16 mouse cellular contexts compared by ENCODE assay signal in the genomic region with DNA sequence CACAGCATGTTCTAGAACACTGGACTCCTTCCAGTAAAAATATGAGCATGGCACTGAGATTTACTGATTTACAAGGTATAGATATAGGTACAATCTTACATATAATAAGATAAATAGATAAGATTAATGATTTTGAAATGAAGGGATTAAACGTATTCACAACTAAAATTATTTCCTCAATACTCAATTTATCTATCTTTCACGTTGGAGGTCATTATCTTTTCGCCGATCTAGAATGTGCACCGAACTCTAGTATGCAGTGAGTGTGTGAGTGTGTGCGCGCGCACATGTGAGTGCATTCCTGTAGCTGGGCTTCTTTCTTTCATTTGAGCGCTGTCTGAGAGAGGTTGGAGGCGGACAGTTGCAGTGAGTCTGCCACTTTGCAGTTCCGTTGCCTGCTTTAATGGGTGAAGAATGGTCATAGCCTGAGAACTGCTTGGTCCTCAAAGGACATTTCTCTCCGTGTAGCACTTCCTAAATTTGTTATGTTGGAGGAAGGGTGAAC. TPM values are rescaled to one million over a fixed set of nuclear protein-coding genes. Genes with fewer than 3 reads are reported as not detected.
DNase-seq lines count a peak whose midpoint lies in the region; ATAC-seq lines count a peak whose summit lies in the region.
"Had no signal": no experiment of that assay in that cellular context is flagged by ENCODE, and none has a peak within 500 bp of the region (broad histone marks: within the 10 kb centered on the region; RNA-seq: fewer than 3 reads in every experiment).

No protein-coding gene starts in this region.

- peak; percentile 59 for ATAC-seq in forebrain, embryonic 15.5 days (replicated peaks)
- no peak for ATAC-seq in forebrain, embryonic 12.5 days (ENCODE audit: low FRiP score)
- no peak for ATAC-seq in megakaryocyte, adult 5-6 weeks (ENCODE audit: poor library complexity, severe bottlenecking)
- ATAC-seq in monocyte, adult 5-6 weeks (replicated peaks; ENCODE audit: insufficient number of reproducible peaks, low FRiP score, low TSS enrichment, poor library complexity, severe bottlenecking), result no peak
- ATAC-seq: Patski had no signal

- no peak overlapping the region for H3K4me3 ChIP-seq in forebrain, embryonic 15.5 days
- no peak overlapping the region for H3K4me3 ChIP-seq in forebrain, embryonic 12.5 days (replicated peaks)
- peak overlapping the region; percentile 72 for H3K4me3 ChIP-seq in megakaryocyte, embryonic 14.5 days (replicated peaks)
- H3K4me3 ChIP-seq: heart, embryonic 12.5 days; hindbrain, embryonic 13.5 days; layer of hippocampus, adult 2 months; midbrain, embryonic 12.5 days had no signal

- H3K4me1 ChIP-seq in forebrain, embryonic 15.5 days, result peaks cover 15% of the 10 kb centered on the region; the same call in 1 of the 2 replicates
- H3K4me1 ChIP-seq in forebrain, embryonic 12.5 days, result peaks cover 5% of the 10 kb centered on the region
- peaks cover 89% of the 10 kb centered on the region for H3K4me1 ChIP-seq in megakaryocyte, embryonic 14.5 days
- H3K4me1 ChIP-seq: hindbrain, embryonic 13.5 days had no signal

- no peak overlapping the region for H3K4me2 ChIP-seq in forebrain, embryonic 15.5 days (replicated peaks)
- no peak overlapping the region for H3K4me2 ChIP-seq in forebrain, embryonic 12.5 days
- H3K4me2 ChIP-seq: heart, embryonic 12.5 days; hindbrain, embryonic 13.5 days; midbrain, embryonic 12.5 days had no signal

- DNase-seq in induced T-regulatory cell, adult 2 months (ENCODE audit: low read depth), result peak; percentile 44
- no peak for DNase-seq in urinary bladder, postnatal 4 days (ENCODE audit: low spot score in 2 of 2)
- no peak for DNase-seq in c-Kit-positive CD71-positive TER-119-positive erythroid progenitor cells, embryonic 14.5 days (ENCODE audit: low spot score)
- DNase-seq: adrenal gland, postnatal 25 days; retina, postnatal 1 day; right cerebral cortex, postnatal 4 days had no signal

- no peaks in the 10 kb centered on the region for H3K36me3 ChIP-seq in forebrain, embryonic 15.5 days
- H3K36me3 ChIP-seq in forebrain, embryonic 12.5 days (replicated peaks), result no peaks in the 10 kb centered on the region
- H3K36me3 ChIP-seq in megakaryocyte, embryonic 14.5 days (replicated peaks; ENCODE audit: low read length), result peaks cover 43% of the 10 kb centered on the region
- H3K36me3 ChIP-seq: heart, embryonic 12.5 days; hindbrain, embryonic 13.5 days; midbrain, embryonic 12.5 days had no signal

- no peaks in the 10 kb centered on the region for H3K9me3 ChIP-seq in forebrain, embryonic 15.5 days
- no peaks in the 10 kb centered on the region for H3K9me3 ChIP-seq in forebrain, embryonic 12.5 days
- H3K9me3 ChIP-seq in megakaryocyte, embryonic 14.5 days, result no peaks in the 10 kb centered on the region
- H3K9me3 ChIP-seq: heart, embryonic 12.5 days; hindbrain, embryonic 13.5 days; midbrain, embryonic 12.5 days had no signal

- 89% methylated on average over 12 of the region's 12 CpGs for WGBS in forebrain, embryonic 15.5 days
- 93% methylated on average over 12 of the region's 12 CpGs for WGBS in forebrain, embryonic 12.5 days

- peak overlapping the region; percentile 13 for H3K27ac ChIP-seq in forebrain, embryonic 15.5 days (replicated peaks)
- H3K27ac ChIP-seq in forebrain, embryonic 12.5 days, result no peak overlapping the region
- H3K27ac ChIP-seq: hindbrain, embryonic 13.5 days; layer of hippocampus, adult 2 months had no signal

- no peak overlapping the region for H3K9ac ChIP-seq in forebrain, embryonic 15.5 days (replicated peaks)
- H3K9ac ChIP-seq in forebrain, embryonic 12.5 days, result no peak overlapping the region
- H3K9ac ChIP-seq: heart, embryonic 12.5 days; hindbrain, embryonic 13.5 days; midbrain, embryonic 12.5 days had no signal

- no peaks in the 10 kb centered on the region for H3K27me3 ChIP-seq in forebrain, embryonic 15.5 days
- no peaks in the 10 kb centered on the region for H3K27me3 ChIP-seq in forebrain, embryonic 12.5 days
- no peaks in the 10 kb centered on the region for H3K27me3 ChIP-seq in megakaryocyte, embryonic 14.5 days (replicated peaks)
- H3K27me3 ChIP-seq: heart, embryonic 12.5 days; hindbrain, embryonic 13.5 days; midbrain, embryonic 12.5 days; Patski had no signal

RNA-seq across cellular contexts. Expression of a gene that starts 13.8 kb away (rescaled TPM):
- polyA plus RNA-seq in forebrain, embryonic 15.5 days (2015; fragmentation: Nextera tagmentation; extraction: Ambion mirVana), result 30.8 and 39.4 TPM in 2 replicates
- polyA plus RNA-seq in forebrain, embryonic 12.5 days (2016; fragmentation: Nextera tagmentation; extraction: Ambion mirVana), result 31.2 and 32.4 TPM in 2 replicates
- polyA plus RNA-seq in megakaryocyte, embryonic 14.5 days (2012; ENCODE audit: insufficient read depth, low replicate concordance), result 6.8 and 9.5 TPM in 2 replicates
- total RNA-seq in megakaryocyte, adult 5-6 weeks (2015), result 17.9 TPM in 2 replicates
- 9.7 and 18.8 TPM in 2 replicates for total RNA-seq in megakaryocyte, adult 5-6 weeks (2017)
- 9.9 to 16.1 TPM (median 11.5 TPM) in 3 replicates for total RNA-seq in monocyte, adult 5-6 weeks (2017)
